ENCODE assay signal across 7 mouse cellular contexts in the genomic region with DNA sequence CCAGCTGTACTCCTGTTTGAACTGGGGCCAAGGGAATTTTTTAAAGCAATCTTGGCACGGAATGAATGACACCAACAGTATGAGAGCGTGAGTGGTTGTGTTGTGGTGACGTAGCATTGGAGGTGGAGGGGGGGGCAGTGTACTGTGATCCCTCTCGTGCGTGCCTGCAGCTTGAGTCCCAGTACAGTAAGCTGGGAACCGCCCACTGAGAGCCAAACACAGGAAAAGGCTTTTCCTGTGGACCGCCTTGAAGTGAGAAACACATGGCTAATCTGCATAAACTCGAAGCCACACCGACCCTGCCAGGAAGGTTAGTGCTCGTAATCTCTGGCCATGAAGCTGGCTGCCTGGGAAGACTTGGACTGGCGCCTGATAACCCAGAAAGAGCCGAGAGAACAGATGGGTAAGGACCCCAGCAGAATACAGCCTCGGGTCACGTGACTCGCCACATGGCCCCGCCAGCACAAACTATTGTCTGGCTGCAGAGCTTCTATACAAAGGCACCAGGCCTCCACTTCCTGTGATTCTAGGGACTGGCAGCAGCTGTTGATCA. TPM values are rescaled to one million over a fixed set of nuclear protein-coding genes. Genes with fewer than 3 reads are reported as not detected.
DNase-seq lines count a peak whose midpoint lies in the region; ATAC-seq lines count a peak whose summit lies in the region.

No protein-coding gene starts in this region.

- intact Hi-C loops in left cerebral cortex, postnatal 4 days (cut with DNase I) = no loop called here

- peaks cover 72% of the 10 kb centered on the region for H3K4me1 ChIP-seq in embryonic facial prominence, embryonic 10.5 days
- H3K4me1 ChIP-seq in midbrain, embryonic 11.5 days (ENCODE audit: control insufficient read depth, insufficient read depth, low read length) = peaks cover 52% of the 10 kb centered on the region

- H3K9ac ChIP-seq in midbrain, embryonic 11.5 days (ENCODE audit: low read length) = peak overlapping the region; percentile 36; the same call in 1 of the 2 replicates

- ATAC-seq in granulocyte monocyte progenitor cell, adult 5-6 weeks (replicated peaks; ENCODE audit: poor library complexity, severe bottlenecking) = peak; percentile 70
- peak; percentile 95 for ATAC-seq in midbrain, embryonic 11.5 days (ENCODE audit: low FRiP score)

- peak overlapping the region; percentile 68 for H3K27ac ChIP-seq in embryonic facial prominence, embryonic 10.5 days (replicated peaks)
- H3K27ac ChIP-seq in midbrain, embryonic 11.5 days (ENCODE audit: low read depth, low read length) = peak overlapping the region; percentile 86

- H3K4me3 ChIP-seq in embryonic facial prominence, embryonic 10.5 days = peak overlapping the region; percentile 45
- H3K4me3 ChIP-seq in midbrain, embryonic 11.5 days (ENCODE audit: low read depth, low read length) = no peak overlapping the region

- WGBS in embryonic facial prominence, embryonic 10.5 days = 11% methylated on average over 16 of the region's 16 CpGs
- WGBS in midbrain, embryonic 11.5 days = 15% methylated on average over 16 of the region's 16 CpGs

- peak; percentile 83 for DNase-seq in adrenal gland, postnatal 10 days
- peak; percentile 81 for DNase-seq in embryonic facial prominence, embryonic 10.5 days (ENCODE audit: low spot score)
- peak; percentile 95 for DNase-seq in kidney, adult 11 months
- peak; percentile 98 for DNase-seq in left cerebral cortex, postnatal 4 days
- DNase-seq in midbrain, embryonic 11.5 days (ENCODE audit: low spot score, missing footprints) = peak; percentile 94
- DNase-seq in spleen, adult 12 weeks (ENCODE audit: low spot score) = peak; percentile 48

- H3K36me3 ChIP-seq in embryonic facial prominence, embryonic 10.5 days (replicated peaks) = peaks cover 46% of the 10 kb centered on the region
- H3K36me3 ChIP-seq in midbrain, embryonic 11.5 days (ENCODE audit: control insufficient read depth, insufficient read depth, low read length) = no peaks in the 10 kb centered on the region

- H3K27me3 ChIP-seq in embryonic facial prominence, embryonic 10.5 days (replicated peaks; ENCODE audit: low read depth, poor library complexity, severe bottlenecking) = no peaks in the 10 kb centered on the region
- no peaks in the 10 kb centered on the region for H3K27me3 ChIP-seq in midbrain, embryonic 11.5 days (ENCODE audit: control insufficient read depth, insufficient read depth, low read length)

- H3K4me2 ChIP-seq in midbrain, embryonic 11.5 days = peak overlapping the region; percentile 30

- no peaks in the 10 kb centered on the region for H3K9me3 ChIP-seq in embryonic facial prominence, embryonic 10.5 days
- H3K9me3 ChIP-seq in midbrain, embryonic 11.5 days (ENCODE audit: control insufficient read depth, low read length) = no peaks in the 10 kb centered on the region

RNA-seq across cellular contexts. Expression of gene Arid1a, which starts 27.0 kb away (rescaled TPM):
- 10 to 100 TPM; 46.7 to 63.4 TPM for total RNA-seq in adrenal gland, postnatal 10 days (2021)
- polyA plus RNA-seq in embryonic facial prominence, embryonic 10.5 days (2016; fragmentation: Nextera tagmentation; extraction: Ambion mirVana) = 38.9 and 40.0 TPM in 2 replicates
- 125 and 153 TPM in 2 replicates for total RNA-seq in granulocyte monocyte progenitor cell, adult 5-6 weeks (2014; fragmentation: Nextera tagmentation)
- total RNA-seq in granulocyte monocyte progenitor cell, adult 5-6 weeks (2017) = 26.6 and 33.2 TPM in 2 replicates
- 100 to 1,000 TPM; 114 to 121 TPM for total RNA-seq in left cerebral cortex, postnatal 4 days (2021)
- polyA plus RNA-seq in midbrain, embryonic 11.5 days (2014; fragmentation: Nextera tagmentation; extraction: Ambion mirVana) = 39.1 and 39.2 TPM in 2 replicates

RNA-seq across cellular contexts. Expression of gene Pigv, which starts 57.2 kb away (rescaled TPM):
- 10 to 100 TPM; 11.9 to 18.6 TPM for total RNA-seq in adrenal gland, postnatal 10 days (2021)
- polyA plus RNA-seq in embryonic facial prominence, embryonic 10.5 days (2016; fragmentation: Nextera tagmentation; extraction: Ambion mirVana) = 14.8 TPM in 2 replicates
- total RNA-seq in granulocyte monocyte progenitor cell, adult 5-6 weeks (2014; fragmentation: Nextera tagmentation) = 8.7 and 11.5 TPM in 2 replicates
- 6.6 and 8.1 TPM in 2 replicates for total RNA-seq in granulocyte monocyte progenitor cell, adult 5-6 weeks (2017)
- 10 to 100 TPM; 11.5 to 12.8 TPM for total RNA-seq in left cerebral cortex, postnatal 4 days (2021)
- 9.6 and 12.4 TPM in 2 replicates for polyA plus RNA-seq in midbrain, embryonic 11.5 days (2014; fragmentation: Nextera tagmentation; extraction: Ambion mirVana)

Comparison
In these comparisons a context has a peak if more than half of its experiments do, and no peak if none do; other contexts are left out.
1. DNase-seq: peak in every context shown above with its lines; median percentile 98 in left cerebral cortex, postnatal 4 days; 95 in kidney, adult 11 months; 94 in midbrain, embryonic 11.5 days; 83 in adrenal gland, postnatal 10 days; 81 in embryonic facial prominence, embryonic 10.5 days; 48 in spleen, adult 12 weeks.